Mouse (Mus musculus) small intestine, adult 2 months (tissue): ENCODE results near the gene Slc47a2. TPM values are rescaled to one million over a fixed set of nuclear protein-coding genes. Genes with fewer than 3 reads are reported as not detected.

Experiments used
- H3K27ac ChIP-seq: fragments of 200-500 bp; 2 replicates; pipeline ENCODE4 v1.5.1; 2012; ENCODE audit warnings: low read depth, low read length, control low read depth, inconsistent platforms; ENCODE audit not compliant: insufficient read depth
- H3K27me3 ChIP-seq: fragments of 200-500 bp; 2 replicates; pipeline ENCODE4 v1.6.1; 2012; ENCODE audit warnings: mild to moderate bottlenecking, moderate library complexity, low read length, inconsistent platforms; ENCODE audit not compliant: control insufficient read depth, insufficient read depth
- H3K36me3 ChIP-seq: fragments of 200-500 bp; 2 replicates; pipeline ENCODE4 v1.6.1; 2012; ENCODE audit warnings: mild to moderate bottlenecking, low read length, control low read depth, inconsistent platforms; ENCODE audit not compliant: control insufficient read depth, insufficient read depth
- H3K4me1 ChIP-seq: fragments of 200-500 bp; 2 replicates; pipeline ENCODE4 v1.6.1; 2012; ENCODE audit warnings: low read length, inconsistent platforms, mixed read lengths; ENCODE audit not compliant: control insufficient read depth, insufficient read depth, insufficient read length
- H3K4me3 ChIP-seq: fragments of 200-500 bp; 2 replicates; pipeline ENCODE4 v1.5.1; 2012; ENCODE audit warnings: low read depth, mild to moderate bottlenecking, control low read depth, inconsistent platforms, low read length, moderate library complexity
- CTCF ChIP-seq: fragments of 200-500 bp; IDR thresholded peaks from 2 replicates; pipeline ENCODE4 v1.5.1; 2012; ENCODE audit warnings: low read depth, mild to moderate bottlenecking, control low read depth, inconsistent platforms, low read length, moderate library complexity, mixed read lengths; ENCODE audit not compliant: insufficient replicate concordance, insufficient read length; ENCODE audit errors: extremely low read depth
- POLR2A ChIP-seq: fragments of 200-500 bp; IDR thresholded peaks from 2 replicates; pipeline ENCODE4 v1.6.1; 2012; ENCODE audit warnings: low read depth, mild to moderate bottlenecking, control low read depth, inconsistent platforms, low read length, moderate library complexity
- WGBS: fragments of 180-500 bp; shearing (Covaris S2); methylation state at CpG from one replicate; pipeline ENCODE4 v1.1.7; 2018; 5-methylcytosine and 5-hydroxymethylcytosine counted together
- polyA plus RNA-seq: library from polyadenylated mRNA; depleted of rRNA; stranded (reverse); fragments of >200 nt; gene quantifications from 2 replicates; pipeline ENCODE4 v1.2.3, GENCODE M21; 2012

Gene Slc47a2
- polyA plus RNA-seq, 1 experiment: not detected

DNA sequence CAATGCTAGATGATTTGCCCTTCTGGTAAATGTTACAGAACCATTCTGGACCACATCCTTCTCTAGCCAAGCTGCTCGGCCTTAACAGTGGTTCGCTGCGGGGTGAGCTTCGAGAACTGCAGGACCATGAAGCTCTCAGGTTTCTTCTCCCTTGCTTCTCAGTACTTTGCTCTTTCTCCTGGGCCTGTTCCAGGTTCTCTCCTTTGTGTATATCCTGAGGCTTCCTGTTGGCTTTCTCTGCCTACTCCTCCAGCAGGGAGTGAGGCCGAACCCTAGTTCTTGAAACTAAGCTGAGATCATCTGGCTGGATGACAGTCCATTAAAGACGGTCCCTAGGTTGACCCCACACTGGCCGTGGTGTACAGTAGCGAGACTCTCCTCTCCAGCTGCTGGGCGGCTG is 13.9 kb upstream of the Slc47a2 start:
- 84% methylated on average over 9 of the region's 9 CpGs for WGBS
- TF ChIP-seq CTCF: no peak
- no peak for TF ChIP-seq POLR2A
- Histone ChIP-seq H3K36me3 (no peaks in the 10 kb centered on the region), H3K4me1 (peaks cover 11% of the 10 kb centered on the region; the same call in 1 of the 2 replicates), H3K27ac (no peak overlapping the region), H3K27me3 (no peaks in the 10 kb centered on the region), H3K4me3 (no peak overlapping the region)

DNA sequence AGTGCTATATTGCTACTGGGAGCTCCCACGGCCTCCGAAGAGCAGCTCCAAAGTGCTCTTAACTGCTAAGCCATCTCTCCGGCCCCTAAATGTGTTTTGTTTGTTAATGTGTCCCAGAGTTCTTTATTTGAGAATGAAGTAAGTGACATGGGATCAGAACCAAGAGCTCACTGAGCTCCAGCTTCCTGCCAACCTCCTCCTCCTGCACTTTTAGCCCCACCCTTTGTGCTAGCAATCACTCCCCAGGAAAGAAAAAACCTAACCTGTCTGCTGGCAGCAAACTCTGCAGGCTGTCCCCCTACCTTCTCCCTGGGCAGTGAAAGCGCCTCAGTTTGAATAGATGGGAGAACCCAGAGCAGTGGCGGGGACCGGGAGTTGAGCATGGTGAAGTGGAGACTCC is 13.5 kb upstream of the Slc47a2 start:
- H3K27ac ChIP-seq: no peak overlapping the region
- TF ChIP-seq CTCF: no peak
- no peak for TF ChIP-seq POLR2A
- H3K36me3 ChIP-seq: no peaks in the 10 kb centered on the region
- H3K4me3 ChIP-seq: no peak overlapping the region
- H3K27me3 ChIP-seq: no peaks in the 10 kb centered on the region
- H3K4me1 ChIP-seq: peaks cover 11% of the 10 kb centered on the region; the same call in 1 of the 2 replicates
- WGBS: 83% methylated on average over 6 of the region's 6 CpGs

DNA sequence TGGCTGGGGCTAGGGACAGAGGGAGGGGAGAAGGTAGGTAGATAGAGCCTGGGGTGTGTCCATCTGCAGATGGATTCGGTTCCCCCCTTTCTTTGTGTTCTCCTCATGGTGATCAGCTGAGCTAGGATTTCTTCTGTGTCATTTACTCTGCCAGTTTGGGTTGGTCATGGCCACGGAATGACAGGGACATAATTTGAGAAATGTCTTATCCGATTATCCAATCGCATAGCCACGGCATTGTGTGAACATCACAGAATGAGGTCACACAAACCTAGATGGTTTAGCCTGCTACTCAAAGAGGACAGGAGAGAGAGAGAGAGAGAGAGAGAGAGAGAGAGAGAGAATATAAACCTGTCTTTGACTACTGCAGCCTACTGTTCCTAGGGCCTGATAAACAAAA is 12.7 kb upstream of the Slc47a2 start:
- TF ChIP-seq POLR2A (no peak), CTCF (no peak)

DNA sequence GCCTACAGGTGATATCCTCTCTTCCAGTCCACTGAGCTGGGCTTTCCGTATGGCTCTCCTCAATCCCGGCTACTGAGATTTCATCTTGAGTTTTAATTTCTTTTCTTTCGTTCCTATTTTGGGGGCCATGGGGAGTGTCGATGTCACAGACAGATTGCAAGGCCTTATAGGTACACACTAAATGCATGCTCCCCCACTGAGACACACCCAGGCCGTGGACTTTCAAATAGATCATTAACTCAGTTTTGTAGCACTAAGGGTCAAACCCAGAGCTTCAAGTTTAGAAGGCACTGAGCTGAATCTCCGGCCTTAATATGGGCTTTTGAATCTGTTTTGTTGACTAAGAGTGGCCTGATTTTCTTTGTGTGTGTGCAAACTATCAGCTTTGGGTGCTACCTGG is 11.7 kb upstream of the Slc47a2 start:
- H3K36me3 ChIP-seq: no peaks in the 10 kb centered on the region
- H3K27me3 ChIP-seq: no peaks in the 10 kb centered on the region
- H3K27ac ChIP-seq: peak overlapping the region; percentile 52
- no peak overlapping the region for H3K4me3 ChIP-seq
- TF ChIP-seq CTCF (no peak), POLR2A (no peak)
- 29% methylated on average over 6 of the region's 6 CpGs for WGBS
- H3K4me1 ChIP-seq: peaks cover 11% of the 10 kb centered on the region; the same call in 1 of the 2 replicates

More for the DNA sequence above, 12.7 kb upstream of the Slc47a2 start:
- no peaks in the 10 kb centered on the region for H3K27me3 ChIP-seq
- H3K4me3 ChIP-seq: no peak overlapping the region
- 76% methylated on average over 5 of the region's 5 CpGs for WGBS
- no peaks in the 10 kb centered on the region for H3K36me3 ChIP-seq
- H3K4me1 ChIP-seq: peaks cover 11% of the 10 kb centered on the region; the same call in 1 of the 2 replicates
- no peak overlapping the region for H3K27ac ChIP-seq

DNA sequence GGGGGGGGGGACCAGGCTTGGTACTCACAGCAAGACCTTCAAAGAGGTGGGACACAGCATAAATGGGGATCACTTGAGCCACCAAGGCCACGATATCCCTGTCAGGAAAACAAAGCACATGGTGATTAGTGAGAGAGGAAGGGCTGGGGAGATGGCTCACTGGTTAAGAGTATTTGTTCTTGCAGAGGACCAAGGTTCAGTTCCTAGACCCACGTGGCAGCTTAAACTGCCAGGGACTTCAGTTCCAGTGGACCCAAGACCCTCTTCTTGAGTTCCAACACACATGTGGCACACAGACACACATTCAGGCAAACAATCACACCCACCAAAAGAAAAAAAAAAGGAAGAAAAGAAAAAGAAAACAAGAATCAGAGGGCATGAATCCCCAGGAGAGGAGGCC is 10.4 kb upstream of the Slc47a2 start:
- TF ChIP-seq CTCF: no peak
- TF ChIP-seq POLR2A: no peak
- no peak overlapping the region for H3K4me3 ChIP-seq
- peaks cover 11% of the 10 kb centered on the region; the same call in 1 of the 2 replicates for H3K4me1 ChIP-seq
- 61% methylated on average over 2 of the region's 2 CpGs for WGBS
- no peaks in the 10 kb centered on the region for H3K27me3 ChIP-seq
- peak overlapping the region; percentile 44; the same call in 1 of the 2 replicates for H3K27ac ChIP-seq
- no peaks in the 10 kb centered on the region for H3K36me3 ChIP-seq

DNA sequence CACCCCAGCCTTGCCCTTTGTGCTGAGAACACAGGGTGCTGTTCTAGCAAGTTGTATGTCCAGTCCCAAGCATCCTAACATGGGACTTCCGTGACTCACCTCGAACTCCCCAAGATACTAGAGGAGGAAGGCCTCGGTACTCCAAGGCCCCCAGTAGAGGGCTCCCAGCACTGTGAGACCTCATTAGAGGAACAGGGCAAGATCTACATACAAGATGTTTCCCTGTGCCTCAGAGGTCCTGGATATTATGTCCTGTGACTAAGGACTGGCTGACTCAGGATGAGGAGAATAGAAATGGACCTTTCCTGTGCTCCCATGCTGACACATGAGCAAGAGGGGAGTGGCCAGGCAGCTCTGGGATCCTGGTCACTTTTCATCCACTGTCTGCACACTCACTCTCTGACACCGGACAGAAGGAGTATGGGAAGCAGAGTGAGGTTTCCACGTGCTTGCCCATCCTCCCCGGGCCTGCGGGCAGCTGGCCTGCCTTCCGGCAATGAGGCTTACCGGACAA is 9.5 kb upstream of the Slc47a2 start:
- Histone ChIP-seq H3K27ac (peak overlapping the region; percentile 44; the same call in 1 of the 2 replicates), H3K36me3 (no peaks in the 10 kb centered on the region), H3K4me1 (peaks cover 11% of the 10 kb centered on the region; the same call in 1 of the 2 replicates), H3K4me3 (no peak overlapping the region), H3K27me3 (no peaks in the 10 kb centered on the region)
- 69% methylated on average over 9 of the region's 9 CpGs for WGBS
- TF ChIP-seq CTCF (no peak), POLR2A (no peak)

DNA sequence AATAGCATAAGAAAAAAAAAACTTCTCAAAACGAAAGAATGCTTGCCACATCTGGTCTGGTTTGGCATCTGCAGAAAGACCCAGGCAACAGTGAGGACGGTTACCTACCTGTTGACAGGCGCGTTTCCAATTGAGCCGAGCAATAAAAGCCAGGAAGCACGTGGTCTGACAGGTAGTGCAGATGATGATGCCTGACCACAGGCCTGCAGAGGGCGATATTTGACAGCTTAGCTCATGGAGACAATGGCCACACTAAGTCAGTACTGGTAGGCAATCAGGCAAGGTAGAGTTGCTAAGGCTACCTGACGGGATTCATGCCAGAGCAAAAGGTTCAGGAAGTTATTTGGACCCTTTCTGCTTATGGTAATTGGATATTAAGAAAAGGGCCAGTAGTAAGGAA is 6.7 kb upstream of the Slc47a2 start:
- Histone ChIP-seq H3K36me3 (no peaks in the 10 kb centered on the region), H3K27me3 (no peaks in the 10 kb centered on the region), H3K4me1 (peaks cover 11% of the 10 kb centered on the region; the same call in 1 of the 2 replicates), H3K4me3 (no peak overlapping the region), H3K27ac (no peak overlapping the region)
- 2% methylated on average over 8 of the region's 8 CpGs for WGBS
- TF ChIP-seq POLR2A: no peak
- peak; percentile 82; the same call in 1 of the 2 replicates for TF ChIP-seq CTCF
